Mouse (Mus musculus): Measurements from ENCODE around the gene Sirt7. TPM values are rescaled to one million over a fixed set of nuclear protein-coding genes. Genes with fewer than 3 reads are reported as not detected.

Gene Sirt7
- polyA plus RNA-seq, 1 experiment from 2014 or later, result 73.1 TPM

DNA sequence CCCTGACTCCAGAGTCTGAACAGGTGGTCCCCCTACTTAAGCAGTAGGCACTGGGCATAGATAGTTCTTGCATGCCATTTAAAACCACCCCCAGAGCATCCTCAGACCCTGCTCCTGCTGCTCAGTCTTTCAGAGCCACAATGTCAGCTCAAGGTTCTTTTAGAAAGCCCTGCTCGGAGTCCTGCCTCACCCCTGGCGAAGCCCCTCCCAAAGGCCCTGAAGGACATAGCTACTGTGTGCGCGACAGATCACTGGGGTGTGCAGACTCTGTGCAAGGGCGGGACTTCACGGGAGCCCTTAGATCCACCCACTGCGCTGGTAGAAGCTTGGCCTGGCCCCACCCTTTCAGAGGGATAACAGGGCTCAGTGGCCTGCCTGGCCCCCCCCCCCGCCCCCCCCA lies 15.8 kb downstream of the Sirt7 start:
- Histone ChIP-seq H3K27me3 (replicated peaks; ENCODE audit: control insufficient read depth, insufficient read depth, low read length) (no peaks in the 10 kb centered on the region), H3K27ac (ENCODE audit: low read depth, low read length) (no peak overlapping the region), H3K4me2 (replicated peaks; ENCODE audit: low read depth) (0 out of 2 replicates have a peak overlapping the region, but pooled peaks have one; percentile 7), H3K9me3 (ENCODE audit: control insufficient read depth) (no peaks in the 10 kb centered on the region), H3K36me3 (ENCODE audit: control insufficient read depth, insufficient read depth) (peaks cover 55% of the 10 kb centered on the region), H3K4me3 (ENCODE audit: low read depth, low read length) (no peak overlapping the region), H3K9ac (ENCODE audit: low read depth, low read length) (no peak overlapping the region), H3K4me1 (replicated peaks; ENCODE audit: control insufficient read depth, insufficient read depth, low read length) (no peaks in the 10 kb centered on the region; the same call in 1 of the 2 replicates)
- TF ChIP-seq CTCF (IDR thresholded peaks at IDR 0.05; ENCODE audit: low read depth), result no peak
- peak; percentile 41 for ATAC-seq
- WGBS, result 22% methylated on average over 8 of the region's 8 CpGs

DNA sequence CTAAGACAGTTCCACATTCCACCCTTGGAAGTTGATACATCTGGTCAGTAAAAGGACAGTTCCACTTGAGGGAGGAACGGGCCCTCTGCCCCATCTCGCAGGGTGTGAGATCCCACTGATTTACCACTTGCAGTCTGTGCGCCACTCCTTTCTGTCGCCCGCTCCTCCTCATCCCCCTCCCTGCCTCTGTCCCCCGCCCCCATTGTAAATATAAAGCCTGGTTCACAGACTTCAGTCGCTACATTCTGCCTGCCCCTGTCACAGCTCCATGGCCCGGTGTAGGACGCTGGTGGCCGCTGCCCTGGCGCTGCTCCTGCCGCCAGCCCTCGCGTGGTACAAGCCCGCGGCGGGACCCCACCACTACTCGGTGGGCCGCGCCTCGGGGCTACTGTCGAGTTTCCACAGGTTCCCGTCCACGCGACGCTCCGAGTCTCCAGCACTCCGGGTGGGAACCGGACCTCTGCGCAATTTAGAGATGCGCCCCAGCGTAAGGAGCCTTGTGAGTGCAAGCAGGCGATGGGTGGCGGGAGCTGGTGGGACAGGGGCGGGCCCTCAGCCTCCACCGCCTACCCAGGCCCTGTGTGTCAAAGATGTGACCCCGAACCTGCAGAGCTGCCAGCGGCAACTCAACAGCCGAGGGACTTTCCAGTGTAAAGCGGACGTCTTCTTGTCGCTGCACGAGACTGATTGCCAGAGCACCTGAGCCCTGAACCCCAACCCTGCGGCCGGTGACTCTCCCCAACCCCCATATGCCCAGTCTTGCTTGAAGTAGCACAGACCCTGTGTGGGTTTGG lies 16.6 kb downstream of the Sirt7 start, which contains the start of gene Npb:
TSS of gene Npb (plus strand) at position 237 of the 794 bp plus-strand sequence.
- no peaks in the 10 kb centered on the region; the same call in 1 of the 2 replicates for H3K4me1 ChIP-seq (replicated peaks; ENCODE audit: control insufficient read depth, insufficient read depth, low read length)
- TF ChIP-seq CTCF (IDR thresholded peaks at IDR 0.05; ENCODE audit: low read depth), result no peak
- H3K4me3 ChIP-seq (ENCODE audit: low read depth, low read length), result peak within 1 kb of the TSS; percentile 14; the same call in 1 of the 2 replicates
- H3K9me3 ChIP-seq (ENCODE audit: control insufficient read depth), result no peaks in the 10 kb centered on the region
- 5% methylated on average over 45 of the region's 45 CpGs for WGBS
- no peak within 1 kb of the TSS for H3K27ac ChIP-seq (ENCODE audit: low read depth, low read length)
- H3K27me3 ChIP-seq (replicated peaks; ENCODE audit: control insufficient read depth, insufficient read depth, low read length), result no peaks in the 10 kb centered on the region
- H3K9ac ChIP-seq (ENCODE audit: low read depth, low read length), result peak within 1 kb of the TSS; percentile 27; the same call in 1 of the 2 replicates
- H3K36me3 ChIP-seq (ENCODE audit: control insufficient read depth, insufficient read depth), result peaks cover 53% of the 10 kb centered on the region
- ATAC-seq, result peak; percentile 25; the same call in 1 of the 2 replicates
- H3K4me2 ChIP-seq (replicated peaks; ENCODE audit: low read depth), result peak within 1 kb of the TSS; percentile 59

DNA sequence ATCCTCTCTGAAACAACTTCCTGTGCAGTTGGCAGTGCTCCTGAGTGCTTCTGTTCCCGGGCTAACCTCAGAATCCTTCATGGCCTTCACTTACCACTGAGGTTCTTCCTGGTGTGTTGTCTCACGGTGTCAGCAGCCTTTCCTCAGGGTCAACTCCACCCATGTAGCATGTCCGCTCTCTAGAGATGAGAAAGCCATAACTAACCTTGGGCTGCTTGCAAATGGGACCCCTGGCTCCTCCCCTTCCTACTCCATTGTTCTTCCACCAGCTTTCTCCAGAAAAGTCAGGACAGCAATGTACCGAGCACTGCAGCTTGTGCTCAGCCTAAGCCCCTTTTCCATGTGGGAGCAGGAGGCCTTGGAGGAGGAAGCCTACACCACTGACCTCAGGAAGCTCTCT lies 18.3 kb downstream of the Sirt7 start:
- no peak overlapping the region for H3K4me3 ChIP-seq (ENCODE audit: low read depth, low read length)
- no peak for ATAC-seq
- H3K9me3 ChIP-seq (ENCODE audit: control insufficient read depth), result no peaks in the 10 kb centered on the region
- peaks cover 52% of the 10 kb centered on the region for H3K36me3 ChIP-seq (ENCODE audit: control insufficient read depth, insufficient read depth)
- no peak overlapping the region for H3K9ac ChIP-seq (ENCODE audit: low read depth, low read length)
- TF ChIP-seq CTCF (IDR thresholded peaks at IDR 0.05; ENCODE audit: low read depth), result no peak
- no peak overlapping the region for H3K4me2 ChIP-seq (replicated peaks; ENCODE audit: low read depth)
- H3K27ac ChIP-seq (ENCODE audit: low read depth, low read length), result 0 out of 2 replicates have a peak overlapping the region, but pooled peaks have one; percentile 15
- no peaks in the 10 kb centered on the region for H3K27me3 ChIP-seq (replicated peaks; ENCODE audit: control insufficient read depth, insufficient read depth, low read length)
- H3K4me1 ChIP-seq (replicated peaks; ENCODE audit: control insufficient read depth, insufficient read depth, low read length), result no peaks in the 10 kb centered on the region; the same call in 1 of the 2 replicates
- WGBS, result 69% methylated on average over 4 of the region's 4 CpGs

DNA sequence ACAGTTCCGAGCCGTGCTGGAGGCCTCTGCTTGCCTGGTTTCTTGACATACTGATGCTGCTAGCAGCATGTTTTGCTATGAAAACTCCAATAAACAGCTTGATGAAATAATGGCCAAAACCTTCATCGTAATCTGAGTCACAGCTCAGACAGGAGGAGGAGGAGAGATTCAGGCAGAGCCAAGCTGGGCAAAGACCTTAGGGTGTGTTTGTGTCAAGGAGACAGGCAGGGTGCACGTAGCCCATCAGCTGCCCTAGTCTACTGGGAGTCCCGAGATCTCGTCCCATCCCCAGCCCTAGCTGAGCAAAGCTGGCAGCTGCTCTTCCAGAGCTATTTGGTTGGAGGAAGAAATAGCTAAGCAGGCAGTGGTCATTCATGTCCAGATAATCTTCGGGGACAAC lies 19.4 kb downstream of the Sirt7 start:
- peaks cover 41% of the 10 kb centered on the region for H3K36me3 ChIP-seq (ENCODE audit: control insufficient read depth, insufficient read depth)
- TF ChIP-seq CTCF (IDR thresholded peaks at IDR 0.05; ENCODE audit: low read depth), result no peak
- ATAC-seq, result no peak
- H3K4me3 ChIP-seq (ENCODE audit: low read depth, low read length), result no peak overlapping the region
- no peak overlapping the region for H3K27ac ChIP-seq (ENCODE audit: low read depth, low read length)
- no peak overlapping the region for H3K4me2 ChIP-seq (replicated peaks; ENCODE audit: low read depth)
- H3K27me3 ChIP-seq (replicated peaks; ENCODE audit: control insufficient read depth, insufficient read depth, low read length), result no peaks in the 10 kb centered on the region
- H3K4me1 ChIP-seq (replicated peaks; ENCODE audit: control insufficient read depth, insufficient read depth, low read length), result no peaks in the 10 kb centered on the region; the same call in 1 of the 2 replicates
- no peaks in the 10 kb centered on the region for H3K9me3 ChIP-seq (ENCODE audit: control insufficient read depth)
- H3K9ac ChIP-seq (ENCODE audit: low read depth, low read length), result no peak overlapping the region
- 87% methylated on average over 7 of the region's 7 CpGs for WGBS

DNA sequence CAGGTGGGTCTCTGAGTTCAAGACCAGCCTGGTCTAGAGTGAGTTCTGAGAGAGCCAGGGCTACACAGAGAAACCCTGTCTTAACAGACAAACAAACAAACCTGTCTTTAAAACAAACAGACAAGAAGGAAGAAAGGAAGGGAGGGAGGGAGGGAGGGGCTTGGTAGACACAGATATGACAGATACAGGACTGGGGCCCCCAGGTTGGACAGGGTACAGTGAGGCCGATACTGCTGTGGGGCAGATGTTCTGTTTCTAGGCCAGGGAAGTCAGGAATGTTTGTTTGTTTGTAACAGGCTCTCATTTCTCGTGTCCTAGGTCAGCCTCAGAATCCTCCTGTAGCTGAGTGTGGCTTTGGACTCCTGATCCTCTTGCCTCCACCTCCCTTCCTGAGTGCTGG lies 21.5 kb downstream of the Sirt7 start:
- no peak for TF ChIP-seq CTCF (IDR thresholded peaks at IDR 0.05; ENCODE audit: low read depth)
- no peak for ATAC-seq
- Histone ChIP-seq H3K36me3 (ENCODE audit: control insufficient read depth, insufficient read depth) (peaks cover 31% of the 10 kb centered on the region), H3K9ac (ENCODE audit: low read depth, low read length) (no peak overlapping the region), H3K4me2 (replicated peaks; ENCODE audit: low read depth) (no peak overlapping the region), H3K4me3 (ENCODE audit: low read depth, low read length) (no peak overlapping the region), H3K27ac (ENCODE audit: low read depth, low read length) (no peak overlapping the region), H3K27me3 (replicated peaks; ENCODE audit: control insufficient read depth, insufficient read depth, low read length) (no peaks in the 10 kb centered on the region), H3K4me1 (replicated peaks; ENCODE audit: control insufficient read depth, insufficient read depth, low read length) (peaks cover 6% of the 10 kb centered on the region; the same call in 1 of the 2 replicates), H3K9me3 (ENCODE audit: control insufficient read depth) (no peaks in the 10 kb centered on the region)
- 52% methylated on average over 2 of the region's 2 CpGs for WGBS

DNA sequence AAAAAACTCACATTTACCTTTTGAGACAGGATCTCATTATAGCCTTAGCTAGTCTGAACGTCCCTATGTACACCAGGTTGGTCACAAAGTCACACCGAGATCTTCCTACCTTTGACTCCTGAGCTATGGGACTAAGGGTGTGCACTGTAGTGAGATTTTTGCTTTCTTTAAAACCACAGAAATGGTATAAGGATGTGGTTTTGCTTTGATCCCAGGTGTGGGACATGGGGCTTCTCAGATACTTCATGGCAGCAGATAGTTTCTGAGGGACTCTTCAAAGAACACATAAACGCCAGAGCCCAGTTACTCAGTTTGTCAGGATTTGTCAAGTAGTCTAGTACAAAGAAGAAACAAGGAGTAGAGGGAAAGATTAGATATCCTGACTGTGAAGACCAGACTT lies 24.3 kb downstream of the Sirt7 start:
- TF ChIP-seq CTCF (IDR thresholded peaks at IDR 0.05; ENCODE audit: low read depth), result no peak
- Histone ChIP-seq H3K4me3 (ENCODE audit: low read depth, low read length) (no peak overlapping the region), H3K4me2 (replicated peaks; ENCODE audit: low read depth) (no peak overlapping the region), H3K9me3 (ENCODE audit: control insufficient read depth) (no peaks in the 10 kb centered on the region), H3K4me1 (replicated peaks; ENCODE audit: control insufficient read depth, insufficient read depth, low read length) (0 out of 2 replicates have a peak, but pooled peaks cover 6% of the 10 kb centered on the region), H3K9ac (ENCODE audit: low read depth, low read length) (no peak overlapping the region), H3K36me3 (ENCODE audit: control insufficient read depth, insufficient read depth) (peaks cover 34% of the 10 kb centered on the region), H3K27ac (ENCODE audit: low read depth, low read length) (no peak overlapping the region), H3K27me3 (replicated peaks; ENCODE audit: control insufficient read depth, insufficient read depth, low read length) (no peaks in the 10 kb centered on the region)
- ATAC-seq, result no peak
- 87% methylated on average over 3 of the region's 3 CpGs for WGBS

Data from intestine, postnatal 0 days (tissue).